9 mouse cellular contexts compared by ENCODE assay signal in the genomic region with DNA sequence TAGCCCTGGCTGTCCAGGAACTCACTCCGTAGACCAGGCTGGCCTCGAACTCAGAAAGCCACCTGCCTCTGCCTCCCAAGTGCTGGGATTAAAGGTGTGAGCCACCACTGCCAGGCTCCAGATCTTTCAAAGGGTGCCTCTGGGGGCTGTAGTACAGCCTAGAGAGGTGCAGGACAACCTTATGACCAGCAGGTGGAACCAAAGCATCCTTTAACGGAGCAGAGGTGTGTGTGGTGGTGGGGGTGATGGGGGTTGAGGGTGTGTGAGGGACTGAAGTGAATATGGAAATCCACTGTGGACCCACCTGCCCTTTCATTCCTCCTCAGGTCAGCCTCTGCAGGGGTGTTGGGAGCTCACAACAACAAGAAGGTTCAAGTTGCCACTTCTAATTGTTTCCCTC. TPM values are rescaled to one million over a fixed set of nuclear protein-coding genes. Genes with fewer than 3 reads are reported as not detected.
DNase-seq lines count a peak whose midpoint lies in the region; ATAC-seq lines count a peak whose summit lies in the region.
"Had no signal": no experiment of that assay in that cellular context is flagged by ENCODE, and none has a peak within 500 bp of the region (broad histone marks: within the 10 kb centered on the region; RNA-seq: fewer than 3 reads in every experiment).

No protein-coding gene starts in this region.

- H3K4me1 ChIP-seq in hindbrain, embryonic 11.5 days (replicated peaks; ENCODE audit: control insufficient read depth, insufficient read depth, low read length): no peaks in the 10 kb centered on the region

- H3K27ac ChIP-seq in hindbrain, embryonic 11.5 days (ENCODE audit: low read depth, low read length): no peak overlapping the region

- H3K27me3 ChIP-seq in hindbrain, embryonic 11.5 days (ENCODE audit: control insufficient read depth, insufficient read depth, low read length): no peaks in the 10 kb centered on the region

- WGBS in hindbrain, embryonic 11.5 days: 69% methylated on average over 3 of the region's 3 CpGs

- ATAC-seq in common myeloid progenitor, adult 5-6 weeks (replicated peaks; ENCODE audit: low read depth, poor library complexity, severe bottlenecking): peak; percentile 66
- no peak for ATAC-seq in hindbrain, embryonic 11.5 days (ENCODE audit: low FRiP score)

- no peak overlapping the region for H3K4me3 ChIP-seq in hindbrain, embryonic 11.5 days (ENCODE audit: low read depth, low read length)
- H3K4me3 ChIP-seq: megakaryocyte, embryonic 14.5 days had no signal

- no peak overlapping the region for H3K4me2 ChIP-seq in hindbrain, embryonic 11.5 days (replicated peaks; ENCODE audit: low read depth, low read length)

- H3K36me3 ChIP-seq in hindbrain, embryonic 11.5 days (ENCODE audit: control insufficient read depth, insufficient read depth, low read length): no peaks in the 10 kb centered on the region

- H3K9me3 ChIP-seq in hindbrain, embryonic 11.5 days (ENCODE audit: control insufficient read depth, low read length): no peaks in the 10 kb centered on the region
- H3K9me3 ChIP-seq: megakaryocyte, embryonic 14.5 days had no signal

- peak; percentile 30 for DNase-seq in embryo, embryonic 10 days (ENCODE audit: low spot score)
- no peak for DNase-seq in embryo, embryonic 9.5 days (ENCODE audit: extremely low spot score)
- DNase-seq in 416B (ENCODE audit: low read depth): peak; percentile 53
- peak; percentile 40 for DNase-seq in lung, postnatal 14 days
- DNase-seq in hindbrain, embryonic 11.5 days (ENCODE audit: low spot score): no peak
- no peak for DNase-seq in right cerebral cortex, postnatal 25 days
- DNase-seq in spleen, postnatal 36 days (ENCODE audit: low spot score in 2 of 2): no peak

- no peak overlapping the region for H3K9ac ChIP-seq in hindbrain, embryonic 11.5 days (ENCODE audit: low read depth, low read length)

RNA-seq across cellular contexts. Expression of gene Gm20425, which starts 4.6 kb away (rescaled TPM):
- 4.8 TPM in 1 of 2 replicates, not detected in the other for total RNA-seq in common myeloid progenitor, adult 5-6 weeks (2017)
- polyA plus RNA-seq in hindbrain, embryonic 11.5 days (2014; fragmentation: Nextera tagmentation; extraction: Ambion mirVana): 0.21 and 1.6 TPM in 2 replicates

RNA-seq across cellular contexts. Expression of gene Trf, which starts 4.8 kb away (rescaled TPM):
- total RNA-seq in common myeloid progenitor, adult 5-6 weeks (2017): 51.4 and 79.9 TPM in 2 replicates
- polyA plus RNA-seq in hindbrain, embryonic 11.5 days (2014; fragmentation: Nextera tagmentation; extraction: Ambion mirVana): 20.8 and 25.8 TPM in 2 replicates

RNA-seq across cellular contexts. Expression of gene Srprb, which starts 23.5 kb away (rescaled TPM):
- 16.2 and 23.6 TPM in 2 replicates for total RNA-seq in common myeloid progenitor, adult 5-6 weeks (2017)
- 55.0 and 59.4 TPM in 2 replicates for polyA plus RNA-seq in hindbrain, embryonic 11.5 days (2014; fragmentation: Nextera tagmentation; extraction: Ambion mirVana)

Comparison
In these comparisons a context has a peak if more than half of its experiments do, and no peak if none do; other contexts are left out.
1. DNase-seq: peak in embryo, embryonic 10 days (single experiment), 416B (single experiment) and lung, postnatal 14 days (single experiment); none in embryo, embryonic 9.5 days (single experiment), hindbrain, embryonic 11.5 days (single experiment), right cerebral cortex, postnatal 25 days (single experiment) and spleen, postnatal 36 days (0 of 2).